10 mouse cellular contexts compared by ENCODE assay signal in the genomic region with DNA sequence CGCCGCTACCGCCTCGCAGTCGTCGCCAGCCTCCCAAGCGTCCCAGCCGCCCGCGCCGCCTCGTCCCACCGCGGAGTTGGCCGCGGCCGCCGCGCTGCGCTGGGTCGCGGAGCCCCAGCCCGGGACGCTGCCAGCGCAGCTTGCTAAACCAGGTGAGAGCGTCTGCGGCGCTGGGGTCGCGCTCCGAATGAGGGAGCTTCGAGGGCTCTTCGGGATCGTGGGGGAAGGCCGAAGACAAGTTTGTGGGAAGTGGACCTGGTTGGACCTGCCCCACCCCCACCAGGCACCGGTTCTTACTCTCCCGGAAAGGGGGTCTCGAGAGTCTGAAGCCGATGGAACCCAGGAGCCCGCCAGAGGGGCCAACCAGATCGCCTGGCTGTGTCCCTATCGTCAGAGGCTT. TPM values are rescaled to one million over a fixed set of nuclear protein-coding genes. Genes with fewer than 3 reads are reported as not detected.
A peak's percentile ranks its signal among the peaks of the same experiment; 100 is the strongest.
DNase-seq lines count a peak whose midpoint lies in the region; ATAC-seq and TF ChIP-seq lines count a peak whose summit lies in the region.
"Had no signal": no experiment of that assay in that cellular context is flagged by ENCODE, and none has a peak within 500 bp of the region (broad histone marks: within the 10 kb centered on the region; RNA-seq: fewer than 3 reads in every experiment).

No protein-coding gene starts in this region.

- in situ Hi-C loops in ES-E14 (cut with MboI; ENCODE audit: low sequenced_read_pairs in 2 of 2, unreplicated experiment in 2 of 2) = no loop called here

- peak overlapping the region; percentile 48 for H3K4me3 ChIP-seq in heart, embryonic 11.5 days (ENCODE audit: low read depth, low read length)
- peak overlapping the region; percentile 53 to 86 for H3K4me3 ChIP-seq in ES-E14 (ENCODE audit: insufficient read depth in 1 of 2, low read depth in 1 of 2, low read length in 2 of 2, poor library complexity in 1 of 2, severe bottlenecking in 1 of 2)
- peak overlapping the region; percentile 26 for H3K4me3 ChIP-seq in hindbrain, embryonic 13.5 days
- H3K4me3 ChIP-seq in midbrain, embryonic 13.5 days (replicated peaks) = peak overlapping the region; percentile 40

- H3K4me2 ChIP-seq in heart, embryonic 11.5 days = peak overlapping the region; percentile 86
- H3K4me2 ChIP-seq in hindbrain, embryonic 13.5 days = peak overlapping the region; percentile 47
- H3K4me2 ChIP-seq in midbrain, embryonic 13.5 days (replicated peaks) = peak overlapping the region; percentile 59

- WGBS in heart, embryonic 11.5 days (ENCODE audit: insufficient replicate concordance) = under 1% methylated on average over 40 of the region's 42 CpGs
- WGBS in hindbrain, embryonic 13.5 days = under 1% methylated on average over 39 of the region's 42 CpGs
- WGBS in midbrain, embryonic 13.5 days = under 1% methylated on average over 36 of the region's 42 CpGs

- H3K9me3 ChIP-seq in heart, embryonic 11.5 days (replicated peaks; ENCODE audit: control insufficient read depth, low read length) = no peaks in the 10 kb centered on the region
- no peaks in the 10 kb centered on the region for H3K9me3 ChIP-seq in ES-E14 (ENCODE audit: control insufficient read depth, insufficient read depth, low read depth, low read length)
- no peaks in the 10 kb centered on the region for H3K9me3 ChIP-seq in hindbrain, embryonic 13.5 days
- no peaks in the 10 kb centered on the region for H3K9me3 ChIP-seq in midbrain, embryonic 13.5 days

- intact Hi-C loops in left cerebral cortex, postnatal 14 days (cut with DNase I) = no loop called here

- ATAC-seq in heart, embryonic 11.5 days (replicated peaks; ENCODE audit: insufficient number of reproducible peaks, low FRiP score, low TSS enrichment) = no peak
- ATAC-seq in hindbrain, embryonic 13.5 days (ENCODE audit: low FRiP score) = 0 out of 2 replicates have a peak, but pooled peaks have one; percentile 53
- peak; percentile 29; the same call in 1 of the 2 replicates for ATAC-seq in midbrain, embryonic 13.5 days

- H3K27ac ChIP-seq in heart, embryonic 11.5 days (ENCODE audit: low read depth, low read length) = no peak overlapping the region
- no peak overlapping the region for H3K27ac ChIP-seq in ES-E14 (ENCODE audit: insufficient read depth, low read depth, low read length, poor library complexity, severe bottlenecking)
- no peak overlapping the region for H3K27ac ChIP-seq in hindbrain, embryonic 13.5 days
- H3K27ac ChIP-seq in midbrain, embryonic 13.5 days = no peak overlapping the region

- H3K4me1 ChIP-seq in heart, embryonic 11.5 days (ENCODE audit: control insufficient read depth, insufficient read depth, low read length) = peaks cover 15% of the 10 kb centered on the region
- H3K4me1 ChIP-seq in ES-E14 (ENCODE audit: control insufficient read depth in 2 of 2, insufficient read depth in 2 of 2, low read length in 2 of 2, poor library complexity in 1 of 2) = no peaks in the 10 kb centered on the region; a peak in 1 of 4 replicates
- H3K4me1 ChIP-seq in hindbrain, embryonic 13.5 days (replicated peaks) = peaks cover 17% of the 10 kb centered on the region
- peaks cover 18% of the 10 kb centered on the region for H3K4me1 ChIP-seq in midbrain, embryonic 13.5 days (replicated peaks)

- peaks cover 93% of the 10 kb centered on the region for H3K27me3 ChIP-seq in heart, embryonic 11.5 days (ENCODE audit: control insufficient read depth, insufficient read depth, low read length)
- H3K27me3 ChIP-seq in hindbrain, embryonic 13.5 days = peaks cover 99% of the 10 kb centered on the region
- H3K27me3 ChIP-seq in midbrain, embryonic 13.5 days = peaks cover 98% of the 10 kb centered on the region

- no peak overlapping the region for H3K9ac ChIP-seq in heart, embryonic 11.5 days (ENCODE audit: low read depth, low read length)
- H3K9ac ChIP-seq in ES-E14 (ENCODE audit: insufficient read depth, low read depth, low read length, poor library complexity, severe bottlenecking) = peak overlapping the region; percentile 65
- peak overlapping the region; percentile 24; the same call in 1 of the 2 replicates for H3K9ac ChIP-seq in hindbrain, embryonic 13.5 days
- H3K9ac ChIP-seq in midbrain, embryonic 13.5 days (replicated peaks) = peak overlapping the region; percentile 51

- no peaks in the 10 kb centered on the region for H3K36me3 ChIP-seq in heart, embryonic 11.5 days (ENCODE audit: control insufficient read depth, insufficient read depth, low read length)
- H3K36me3 ChIP-seq in ES-E14 (ENCODE audit: control insufficient read depth, insufficient read depth, low read length, poor library complexity, severe bottlenecking) = no peaks in the 10 kb centered on the region
- no peaks in the 10 kb centered on the region for H3K36me3 ChIP-seq in hindbrain, embryonic 13.5 days
- H3K36me3 ChIP-seq in midbrain, embryonic 13.5 days = no peaks in the 10 kb centered on the region

- DNase-seq in heart, adult 8-10 months (ENCODE audit: low spot score) = no peak
- DNase-seq in ES-E14 (ENCODE audit: low read depth, low spot score) = no peak
- no peak for DNase-seq in left cerebral cortex, postnatal 14 days (ENCODE audit: low spot score in 2 of 2)
- no peak for DNase-seq in urinary bladder, postnatal 36 days (ENCODE audit: low spot score in 2 of 2)
- no peak for DNase-seq in layer of hippocampus, postnatal 36 days
- DNase-seq: gastrocnemius, postnatal 14 days had no signal

TF ChIP-seq in ES-E14, 5 proteins besides CTCF, POLR2A, EP300 and RAD21:
- TF ChIP-seq MAFK (IDR thresholded peaks at IDR 0.05; ENCODE audit: insufficient read depth, low read depth, low read length) = no peak
- no peak for TF ChIP-seq HCFC1 (IDR thresholded peaks at IDR 0.05; ENCODE audit: borderline replicate concordance, insufficient read depth, low read length)
- no peak for TF ChIP-seq ZNF384 (IDR thresholded peaks at IDR 0.05; ENCODE audit: low read depth, low read length)
- TF ChIP-seq CHD2 (IDR thresholded peaks at IDR 0.05; ENCODE audit: low read depth, low read length) = no peak
- TF ChIP-seq ZC3H11A (IDR thresholded peaks at IDR 0.05; ENCODE audit: borderline replicate concordance, low read depth, low read length) = no peak

RNA-seq across cellular contexts. Expression of gene Dmrt3, which starts 1.0 kb away (rescaled TPM):
- polyA plus RNA-seq in heart, embryonic 11.5 days (2014; fragmentation: Nextera tagmentation; extraction: Ambion mirVana) = 0.06 and 0.11 TPM in 2 replicates
- not detected for total RNA-seq in heart, adult 8-10 months (2022)
- total RNA-seq in ES-E14 (2012; rRNA removed) = 0.37 and 0.40 TPM in 2 replicates
- 0.32 and 0.54 TPM in 2 replicates for polyA plus RNA-seq in hindbrain, embryonic 13.5 days (2015; fragmentation: Nextera tagmentation; extraction: Ambion mirVana)
- polyA plus RNA-seq in midbrain, embryonic 13.5 days (2015; fragmentation: Nextera tagmentation; extraction: Ambion mirVana) = 0.48 and 1.5 TPM in 2 replicates
- total RNA-seq in left cerebral cortex, postnatal 14 days (2021) = not detected
- under 1 TPM; 0.65 to 0.86 TPM for total RNA-seq in layer of hippocampus, postnatal 36 days (2021)
- total RNA-seq: gastrocnemius, postnatal 14 days; megakaryocyte, adult 5-6 weeks had no signal
